Mouse (Mus musculus) embryo, embryonic 9.5 days (tissue): ENCODE results near the gene Ankrd54.
"Not testable (repeated sequence)": the region's sequence is repeated elsewhere in the genome, so short reads cannot be mapped to it uniquely, and the experiment has no call there.

Experiments used
- DNase-seq: peaks from one replicate; pipeline ENCODE4 v3.0.0-alpha.2; 2017; ENCODE audit errors: extremely low spot score

Ankrd54 gene

DNA sequence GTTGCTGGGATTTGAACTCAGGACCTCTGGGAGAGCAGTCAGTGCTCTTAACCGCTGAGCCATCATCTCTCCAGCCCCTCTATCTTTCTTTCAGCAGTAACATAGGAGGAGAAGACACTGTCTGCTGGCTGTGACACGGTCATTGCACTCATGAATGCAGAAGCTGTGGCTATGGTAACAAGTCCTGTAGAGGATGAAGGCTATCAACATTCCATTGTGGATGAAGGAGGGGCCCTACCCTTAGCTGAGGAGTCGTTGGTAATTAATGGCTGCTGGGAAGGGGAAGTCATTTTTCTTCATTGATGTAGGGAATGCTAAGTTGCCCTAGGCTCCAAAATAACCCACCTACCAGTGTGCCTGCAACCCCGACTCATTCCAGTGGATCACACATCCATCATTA, 44.5 kb downstream of the Ankrd54 start:
- no peak for DNase-seq

DNA sequence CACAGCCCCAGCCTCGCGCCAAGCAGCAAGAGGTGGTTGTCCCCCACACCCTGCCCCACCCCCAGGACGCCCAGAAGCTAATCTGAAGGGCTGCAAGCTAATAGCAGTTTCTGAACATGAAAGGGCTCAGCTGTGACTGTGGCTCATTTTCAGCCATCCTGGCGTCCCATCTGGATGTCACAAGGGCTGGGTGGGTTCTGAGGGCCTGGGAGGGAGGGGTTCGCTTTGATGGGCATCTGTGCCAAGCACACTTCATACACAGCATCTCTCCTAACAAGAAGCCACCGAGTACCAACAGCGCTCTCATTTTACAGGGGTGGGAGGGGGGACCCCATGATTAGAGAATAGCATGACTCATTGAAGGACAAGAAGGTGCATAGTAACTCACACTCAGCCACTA, 49.3 kb downstream of the Ankrd54 start:
- no peak for DNase-seq

DNA sequence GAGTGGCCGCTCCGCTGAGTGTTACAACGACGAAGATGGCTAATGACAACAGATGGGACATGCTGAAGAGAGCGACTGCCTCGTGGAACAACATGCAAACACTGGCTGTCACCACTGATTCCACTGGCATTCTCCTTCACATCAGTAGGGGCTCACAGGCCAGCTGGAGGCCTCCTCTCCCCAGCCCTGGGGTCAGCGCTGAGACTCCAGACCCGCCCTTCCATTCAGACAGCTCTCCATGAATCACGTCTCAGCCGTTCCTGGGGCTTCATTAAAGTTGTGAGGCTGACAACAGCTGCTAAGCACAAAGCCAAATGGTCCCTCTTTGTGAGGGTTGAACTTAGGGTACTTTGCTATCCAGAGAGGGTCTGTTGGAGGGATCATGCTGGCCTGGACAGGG, 51.1 kb downstream of the Ankrd54 start:
- no peak for DNase-seq

DNA sequence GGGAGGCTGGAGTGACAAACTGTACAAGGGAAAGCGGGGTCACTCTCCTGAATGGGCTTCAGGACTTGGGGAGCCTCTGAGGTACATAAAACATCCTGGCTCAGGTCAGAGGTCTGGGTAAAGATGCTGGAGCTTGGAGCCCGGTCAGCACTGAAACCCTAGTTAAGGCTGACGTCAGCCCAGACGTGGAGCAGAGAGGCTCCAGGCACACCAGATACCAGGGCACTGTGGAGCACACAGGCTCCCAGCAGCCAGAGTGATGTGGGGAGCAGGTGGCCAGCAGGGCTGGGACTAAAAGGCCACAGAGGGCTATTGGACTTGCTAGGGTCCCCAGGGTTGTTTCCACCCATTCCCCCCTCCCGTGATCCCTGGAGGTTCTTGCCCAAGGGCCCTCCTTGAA, 53.0 kb downstream of the Ankrd54 start:
- DNase-seq, result no peak

DNA sequence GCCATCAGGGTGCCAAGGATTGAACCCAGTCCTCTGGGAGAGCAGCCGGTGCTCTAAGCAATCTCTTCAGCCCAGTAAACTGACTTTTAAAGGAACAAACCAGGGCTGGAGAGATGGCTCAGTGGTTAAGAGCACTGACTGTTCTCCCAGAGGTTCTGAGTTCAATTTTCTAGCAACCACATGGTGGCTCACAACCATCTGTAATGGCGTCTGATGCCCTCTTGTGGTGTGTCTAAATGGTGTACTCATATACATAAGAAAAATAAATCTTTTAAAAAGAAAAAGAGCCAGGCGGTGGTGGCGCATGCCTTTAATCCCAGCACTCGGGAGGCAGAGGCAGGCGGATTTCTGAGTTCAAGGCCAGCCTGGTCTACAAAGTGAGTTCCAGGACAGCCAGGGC, 54.9 kb downstream of the Ankrd54 start:
- not testable (repeated sequence) for DNase-seq

DNA sequence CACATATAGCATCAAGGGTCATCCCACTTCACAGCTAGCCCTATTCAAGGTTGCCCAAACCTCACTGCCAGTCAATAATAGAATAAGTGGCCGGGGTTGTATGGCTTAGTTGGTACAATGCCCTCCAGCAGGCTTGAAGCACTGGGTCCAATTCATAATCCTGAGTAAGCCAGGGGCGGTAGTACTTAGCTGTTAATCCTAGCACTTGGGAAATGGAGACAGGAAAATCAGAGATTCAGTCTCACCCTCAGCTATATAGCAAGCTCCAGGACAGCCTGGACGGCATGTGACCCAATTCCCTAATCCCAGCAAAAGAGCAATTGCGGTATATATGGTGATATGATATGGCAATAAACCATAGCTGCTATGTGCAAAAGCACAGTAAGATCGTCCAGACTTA, 55.6 kb downstream of the Ankrd54 start:
- no peak for DNase-seq

DNA sequence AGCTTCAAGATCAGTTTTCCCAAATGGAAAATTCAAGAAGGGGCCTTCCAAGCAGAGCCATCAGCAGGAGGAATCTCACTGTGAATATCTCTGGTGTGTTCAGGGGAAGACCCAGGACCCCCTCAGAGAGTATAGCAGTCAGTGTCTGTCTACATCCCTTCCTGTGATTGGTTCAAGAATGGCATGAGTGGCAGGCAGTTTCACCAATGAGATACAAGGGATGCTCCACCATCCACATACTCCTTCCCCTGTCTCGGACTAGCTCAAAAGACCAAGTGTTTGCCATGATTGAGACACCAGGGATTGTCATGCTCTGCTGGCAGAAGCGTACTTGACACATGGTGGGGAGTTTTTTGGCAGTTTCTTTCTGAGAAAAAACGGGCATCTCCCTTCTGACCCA, 56.1 kb downstream of the Ankrd54 start:
- no peak for DNase-seq

DNA sequence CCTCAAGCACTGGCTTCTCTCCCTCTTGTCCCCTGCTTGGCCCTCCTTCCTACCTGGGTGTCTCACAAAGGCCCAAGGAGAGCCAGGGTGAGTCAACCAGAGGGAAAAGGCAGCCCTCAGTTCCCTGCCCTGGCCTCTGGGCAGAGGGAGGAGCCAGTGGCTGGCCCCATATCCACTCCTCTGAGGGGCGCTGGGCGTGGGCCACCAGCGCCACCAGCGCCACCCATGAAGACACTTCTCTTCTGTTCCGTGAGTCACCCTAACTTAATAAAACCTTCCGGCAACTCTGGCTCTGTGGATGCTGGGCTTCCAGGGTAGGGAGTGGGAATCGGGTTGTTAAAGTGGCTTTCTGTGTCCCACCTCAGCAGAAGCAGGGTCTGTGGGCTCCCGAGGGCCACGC, 57.1 kb downstream of the Ankrd54 start:
- DNase-seq, result no peak
